Mouse (Mus musculus) hindbrain, embryonic 12.5 days (tissue): ENCODE data around the gene Ptafr. TPM values are rescaled to one million over a fixed set of nuclear protein-coding genes. Genes with fewer than 3 reads are reported as not detected.
"Not testable (repeated sequence)": the region's sequence is repeated elsewhere in the genome, so short reads cannot be mapped to it uniquely, and the experiment has no call there.

Source experiments
- ATAC-seq: fragments of 200-750 bp; cut with Nextera tagmentation; 2 replicates; pipeline ENCODE4 v1.8.0; 2017; ENCODE audit warnings: moderate TSS enrichment; ENCODE audit not compliant: low FRiP score
- H3K27ac ChIP-seq: fragments of 300-500 bp; sonication (generic); 2 replicates; pipeline ENCODE4 v1.5.1; 2016; ENCODE audit warnings: mild to moderate bottlenecking
- H3K27me3 ChIP-seq: fragments of 300-500 bp; sonication (generic); 2 replicates; pipeline ENCODE4 v1.6.1; 2016; ENCODE audit warnings: mild to moderate bottlenecking
- H3K36me3 ChIP-seq: fragments of 300-500 bp; sonication (generic); 2 replicates; pipeline ENCODE4 v1.6.1; 2016; ENCODE audit warnings: mild to moderate bottlenecking
- H3K4me1 ChIP-seq: fragments of 300-500 bp; sonication (generic); 2 replicates; pipeline ENCODE4 v1.6.1; 2016
- H3K4me2 ChIP-seq: fragments of 300-500 bp; sonication (generic); replicated peaks from 2 replicates; pipeline ENCODE4 v1.6.1; 2016; ENCODE audit warnings: mild to moderate bottlenecking
- H3K4me3 ChIP-seq: fragments of 300-500 bp; sonication (generic); 2 replicates; pipeline ENCODE4 v1.5.1; 2016; ENCODE audit warnings: mild to moderate bottlenecking
- H3K9ac ChIP-seq: fragments of 300-500 bp; sonication (generic); 2 replicates; pipeline ENCODE4 v1.6.1; 2016; ENCODE audit warnings: mild to moderate bottlenecking, moderate library complexity
- H3K9me3 ChIP-seq: fragments of 300-500 bp; sonication (generic); replicated peaks from 2 replicates; pipeline ENCODE4 v1.6.1; 2016; ENCODE audit warnings: mild to moderate bottlenecking
- WGBS: fragments of 180-500 bp; shearing (Covaris S2); methylation state at CpG from one replicate; pipeline ENCODE4 v1.1.7; 2016; 5-methylcytosine and 5-hydroxymethylcytosine counted together
- polyA plus RNA-seq: library from polyadenylated mRNA; unstranded; fragments of >200 nt; fragmentation: Nextera tagmentation; extraction: Ambion mirVana; gene quantifications from 2 replicates; pipeline ENCODE4 v1.2.1, GENCODE M21; 2016

Gene Ptafr
- polyA plus RNA-seq, 1 experiment from 2014 or later = 0.76 TPM

GRCm38 (mm10) chr4:132532496-132532895, 31.4 kb upstream of the Ptafr start:
- H3K4me1 ChIP-seq = peaks cover 34% of the 10 kb centered on the region
- peak overlapping the region; percentile 74 for H3K4me3 ChIP-seq
- H3K9ac ChIP-seq = peak overlapping the region; percentile 86
- peak overlapping the region; percentile 95 for H3K27ac ChIP-seq
- peaks cover 20% of the 10 kb centered on the region for H3K36me3 ChIP-seq
- ATAC-seq = no peak
- H3K9me3 ChIP-seq = no peaks in the 10 kb centered on the region
- peak overlapping the region; percentile 82 for H3K4me2 ChIP-seq
- H3K27me3 ChIP-seq = no peaks in the 10 kb centered on the region
- 36% methylated on average over 5 of the region's 5 CpGs for WGBS

GRCm38 (mm10) chr4:132532981-132533916, 30.6 kb upstream of the Ptafr start, which contains the start of gene Atpif1:
Gene Atpif1, minus strand, starts transcription at chr4:132533659.
- peak within 1 kb of the TSS; percentile 82 for H3K4me2 ChIP-seq
- peaks cover 38% of the 10 kb centered on the region for H3K4me1 ChIP-seq
- H3K36me3 ChIP-seq = peaks cover 25% of the 10 kb centered on the region
- ATAC-seq = peak; percentile 87
- H3K4me3 ChIP-seq = peak within 1 kb of the TSS; percentile 74
- H3K9ac ChIP-seq = peak within 1 kb of the TSS; percentile 86
- H3K9me3 ChIP-seq = no peaks in the 10 kb centered on the region
- no peaks in the 10 kb centered on the region for H3K27me3 ChIP-seq
- WGBS = under 1% methylated on average over 60 of the region's 63 CpGs
- H3K27ac ChIP-seq = peak within 1 kb of the TSS; percentile 95

GRCm38 (mm10) chr4:132535406-132536121, 28.3 kb upstream of the Ptafr start, which contains the start of gene Dnajc8:
Gene Dnajc8, plus strand, starts transcription at chr4:132535550.
- peak within 1 kb of the TSS; percentile 74 for H3K27ac ChIP-seq
- no peaks in the 10 kb centered on the region for H3K9me3 ChIP-seq
- peak within 1 kb of the TSS; percentile 98 for H3K4me3 ChIP-seq
- H3K36me3 ChIP-seq = peaks cover 30% of the 10 kb centered on the region
- H3K27me3 ChIP-seq = no peaks in the 10 kb centered on the region
- peak within 1 kb of the TSS; percentile 88 for H3K4me2 ChIP-seq
- WGBS = under 1% methylated on average over 60 of the region's 60 CpGs
- H3K9ac ChIP-seq = peak within 1 kb of the TSS; percentile 94
- ATAC-seq = peak; percentile 71
- peaks cover 38% of the 10 kb centered on the region for H3K4me1 ChIP-seq

- WGBS = 93% methylated on average over 5 of the region's 5 CpGs
- no peaks in the 10 kb centered on the region for H3K9me3 ChIP-seq
- H3K4me3 ChIP-seq = no peak overlapping the region
- no peak for ATAC-seq
- H3K36me3 ChIP-seq = peaks cover 60% of the 10 kb centered on the region
- peaks cover 20% of the 10 kb centered on the region for H3K4me1 ChIP-seq
- H3K27me3 ChIP-seq = no peaks in the 10 kb centered on the region
- H3K4me2 ChIP-seq = no peak overlapping the region
- no peak overlapping the region for H3K27ac ChIP-seq
- H3K9ac ChIP-seq = no peak overlapping the region
Measured at GRCm38 (mm10) chr4:132539481-132539880, 24.4 kb upstream of the Ptafr start.

GRCm38 (mm10) chr4:132541413-132541812, 22.5 kb upstream of the Ptafr start:
- H3K27ac ChIP-seq = no peak overlapping the region
- no peak overlapping the region for H3K9ac ChIP-seq
- H3K4me1 ChIP-seq = peaks cover 14% of the 10 kb centered on the region
- no peaks in the 10 kb centered on the region for H3K27me3 ChIP-seq
- WGBS = 94% methylated on average over 4 of the region's 4 CpGs
- no peak for ATAC-seq
- H3K4me3 ChIP-seq = no peak overlapping the region
- no peaks in the 10 kb centered on the region for H3K9me3 ChIP-seq
- no peak overlapping the region for H3K4me2 ChIP-seq
- peaks cover 72% of the 10 kb centered on the region for H3K36me3 ChIP-seq

- Histone ChIP-seq H3K4me1 (peaks cover 1% of the 10 kb centered on the region; the same call in 1 of the 2 replicates), H3K27me3 (no peaks in the 10 kb centered on the region), H3K27ac (no peak overlapping the region), H3K9me3 (no peaks in the 10 kb centered on the region), H3K36me3 (peaks cover 81% of the 10 kb centered on the region), H3K4me2 (no peak overlapping the region), H3K9ac (no peak overlapping the region), H3K4me3 (no peak overlapping the region)
- ATAC-seq = no peak
- 62% methylated on average over 1 of the region's 1 CpGs for WGBS
Measured at GRCm38 (mm10) chr4:132542724-132543123, 21.1 kb upstream of the Ptafr start.

- Histone ChIP-seq H3K4me2 (no peak overlapping the region), H3K36me3 (peaks cover 86% of the 10 kb centered on the region), H3K9ac (no peak overlapping the region), H3K27ac (no peak overlapping the region), H3K4me1 (no peaks in the 10 kb centered on the region), H3K9me3 (no peaks in the 10 kb centered on the region), H3K4me3 (no peak overlapping the region), H3K27me3 (no peaks in the 10 kb centered on the region)
- no peak for ATAC-seq
- WGBS = 49% methylated on average over 8 of the region's 8 CpGs
Measured at GRCm38 (mm10) chr4:132545851-132546250, 18.0 kb upstream of the Ptafr start.

GRCm38 (mm10) chr4:132554221-132554620, 9.6 kb upstream of the Ptafr start:
- no peak overlapping the region for H3K4me3 ChIP-seq
- 73% methylated on average over 5 of the region's 5 CpGs for WGBS
- H3K36me3 ChIP-seq = peaks cover 51% of the 10 kb centered on the region

DNA sequence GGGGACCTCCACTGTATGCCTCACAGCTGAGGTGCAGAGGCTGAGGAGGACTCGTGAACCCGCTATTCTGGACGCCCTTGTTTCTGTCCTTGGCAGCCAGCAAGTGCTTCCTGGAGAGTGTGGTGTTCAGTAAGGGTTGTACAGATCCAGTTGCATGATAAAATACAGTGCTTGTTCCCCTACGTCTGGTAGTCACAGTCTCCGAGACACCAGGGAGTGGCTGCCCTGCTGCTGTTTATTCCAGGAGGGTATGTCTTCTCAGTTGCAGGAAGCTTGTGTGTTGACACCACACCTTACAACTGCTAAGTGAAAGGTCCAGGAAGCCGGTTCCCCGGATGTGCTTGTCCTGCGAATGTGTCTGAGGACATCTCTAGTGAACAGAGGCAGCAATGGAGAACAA, 9.2 kb upstream of the Ptafr start:
- WGBS = 85% methylated on average over 8 of the region's 8 CpGs
- peaks cover 47% of the 10 kb centered on the region for H3K36me3 ChIP-seq
- no peaks in the 10 kb centered on the region for H3K27me3 ChIP-seq
- H3K27ac ChIP-seq = no peak overlapping the region
- no peak overlapping the region for H3K4me3 ChIP-seq
- H3K9ac ChIP-seq = no peak overlapping the region
- no peak overlapping the region for H3K4me2 ChIP-seq
- H3K9me3 ChIP-seq = no peaks in the 10 kb centered on the region
- no peaks in the 10 kb centered on the region for H3K4me1 ChIP-seq
- ATAC-seq = no peak

More at GRCm38 (mm10) chr4:132554221-132554620, 9.6 kb upstream of the Ptafr start:
- Histone ChIP-seq H3K27ac (no peak overlapping the region), H3K4me2 (no peak overlapping the region), H3K9me3 (no peaks in the 10 kb centered on the region), H3K4me1 (no peaks in the 10 kb centered on the region), H3K9ac (no peak overlapping the region), H3K27me3 (no peaks in the 10 kb centered on the region)
- ATAC-seq = no peak

DNA sequence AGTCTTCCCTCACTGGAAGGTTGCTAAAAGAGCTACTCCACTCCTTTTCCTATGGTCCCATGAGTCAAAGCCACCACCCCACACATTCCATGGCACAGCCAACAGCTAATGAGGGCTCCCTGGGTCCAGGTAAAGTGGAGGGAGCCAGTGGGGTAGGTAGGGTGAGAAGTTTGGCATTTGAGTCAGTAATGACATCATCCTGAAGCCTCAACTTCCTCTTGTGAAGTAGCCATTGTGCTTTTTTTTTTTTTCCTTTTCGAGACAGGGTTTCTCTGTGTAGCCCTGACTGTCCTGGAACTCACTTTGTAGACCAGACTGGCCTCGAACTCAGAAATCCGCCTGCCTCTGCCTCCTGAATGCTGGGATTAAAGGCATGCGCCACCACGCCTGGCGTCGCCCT, 8.3 kb upstream of the Ptafr start:
- H3K4me3 ChIP-seq, ATAC-seq, H3K9me3 ChIP-seq, H3K9ac ChIP-seq, H3K4me2 ChIP-seq, H3K27ac ChIP-seq, H3K4me1 ChIP-seq, H3K27me3 ChIP-seq: not testable (repeated sequence)
- H3K36me3 ChIP-seq = peaks cover 41% of the 10 kb centered on the region
- 94% methylated on average over 7 of the region's 7 CpGs for WGBS

DNA sequence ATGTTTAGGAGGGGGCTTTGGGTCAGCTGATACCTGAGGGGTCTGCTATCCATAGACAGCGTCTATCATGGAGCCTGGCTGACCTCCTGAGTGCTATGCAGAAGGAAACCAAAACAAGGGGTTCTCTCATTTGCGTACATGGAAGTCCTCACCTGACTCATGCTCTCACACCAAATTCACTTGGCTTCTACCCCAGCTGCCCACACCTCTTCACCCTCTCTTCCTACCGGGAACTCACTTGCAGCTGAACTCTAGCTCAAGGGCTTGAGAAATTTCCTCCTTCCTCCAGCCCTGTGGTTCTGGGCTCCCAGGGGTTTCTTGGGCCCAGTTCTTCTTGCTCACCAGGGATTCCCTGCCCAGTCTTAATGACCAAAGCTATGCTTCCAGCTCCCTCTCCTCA, 606 bp upstream of the Ptafr start:
- Histone ChIP-seq H3K4me3 (no peak overlapping the region), H3K9ac (no peak overlapping the region), H3K9me3 (no peaks in the 10 kb centered on the region), H3K36me3 (no peaks in the 10 kb centered on the region), H3K4me2 (no peak overlapping the region), H3K27ac (no peak overlapping the region), H3K4me1 (peaks cover 8% of the 10 kb centered on the region), H3K27me3 (no peaks in the 10 kb centered on the region)
- WGBS = 78% methylated on average over 3 of the region's 3 CpGs
- no peak for ATAC-seq

DNA sequence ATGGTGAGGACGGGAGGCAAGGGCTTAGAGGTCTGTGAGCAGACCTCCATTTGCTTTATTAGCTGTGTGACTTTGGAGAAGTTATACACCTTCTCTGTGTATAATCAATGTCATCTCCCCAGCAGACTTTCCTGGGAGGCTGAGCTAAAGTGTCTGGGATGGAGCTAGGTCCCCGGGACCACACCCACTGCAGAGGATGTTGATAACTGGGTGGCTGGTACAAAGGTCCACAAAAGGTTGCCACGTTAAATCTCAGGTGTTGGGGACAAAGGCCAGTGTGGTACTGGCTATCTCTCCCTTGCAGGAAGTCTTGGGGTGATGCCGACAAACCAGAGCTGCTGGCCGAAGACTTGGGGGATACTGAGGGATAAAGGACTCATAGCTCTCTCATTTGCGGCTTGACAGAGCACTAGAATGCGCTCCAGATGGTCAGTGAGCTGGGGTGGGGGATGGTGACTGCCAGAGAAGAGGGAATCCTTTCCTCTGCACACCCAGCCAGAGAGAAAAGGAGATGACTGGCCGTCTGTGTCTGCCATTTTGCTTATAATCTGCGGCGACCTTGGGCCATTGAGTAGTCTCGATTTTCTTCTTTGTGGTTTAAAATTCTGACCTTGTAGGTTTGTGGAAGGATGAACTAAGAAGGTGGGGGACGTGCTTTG, 1.4 kb downstream of the Ptafr start:
- Histone ChIP-seq H3K4me3 (no peak overlapping the region), H3K9ac (no peak overlapping the region), H3K27ac (no peak overlapping the region), H3K27me3 (no peaks in the 10 kb centered on the region), H3K36me3 (no peaks in the 10 kb centered on the region), H3K4me2 (no peak overlapping the region), H3K4me1 (peaks cover 8% of the 10 kb centered on the region), H3K9me3 (no peaks in the 10 kb centered on the region)
- WGBS = 76% methylated on average over 12 of the region's 12 CpGs
- ATAC-seq = no peak
